Mouse (Mus musculus) adrenal gland, postnatal 14 days (tissue): Measurements from ENCODE around the gene Psg26. TPM values are rescaled to one million over a fixed set of nuclear protein-coding genes. Genes with fewer than 3 reads are reported as not detected.
"Not testable (repeated sequence)": the region's sequence is repeated elsewhere in the genome, so short reads cannot be mapped to it uniquely, and the experiment has no call there.

Experiments
- DNase-seq: peaks from one replicate; pipeline ENCODE4 v3.0.0; 2021; ENCODE audit warnings: mixed read lengths
- long read RNA-seq, 2 experiments: library from polyadenylated mRNA; stranded (forward); transcript quantifications; one replicate each; pipeline ENCODE4 v2.0.0; 2021
- total RNA-seq: library from RNA; stranded (reverse); gene quantifications from 2 replicates; pipeline ENCODE4 v1.2.3, GENCODE M21; 2021

Gene Psg26
- total RNA-seq: not detected in 2 replicates
- long read RNA-seq, experiment 1: 0 reads
- long read RNA-seq, experiment 2: 0 reads

GRCm38 (mm10) chr7:18484077-18484476, at the start of gene Psg26:
Gene Psg26 (minus strand): TSS chr7:18484177.
- no peak for DNase-seq

GRCm38 (mm10) chr7:18533420-18533819, 49.4 kb upstream of the Psg26 start:
- no peak for DNase-seq

GRCm38 (mm10) chr7:18532169-18532568, 48.2 kb upstream of the Psg26 start, which contains the start of gene Psg25:
Gene Psg25 (minus strand): TSS chr7:18532269.
- no peak for DNase-seq

- no peak for DNase-seq
These were observed 40.7 kb upstream of the Psg26 start for GRCm38 (mm10) chr7:18524668-18525067.

- DNase-seq: not testable (repeated sequence)
These were observed 28.9 kb upstream of the Psg26 start for GRCm38 (mm10) chr7:18512848-18513247.

- DNase-seq: not testable (repeated sequence)
These were observed 28.4 kb upstream of the Psg26 start for GRCm38 (mm10) chr7:18512417-18512816.

GRCm38 (mm10) chr7:18511479-18511878, 27.5 kb upstream of the Psg26 start:
- peak; percentile 6 for DNase-seq

GRCm38 (mm10) chr7:18431941-18432340, 52.0 kb downstream of the Psg26 start, which contains the start of gene Psg28:
Gene Psg28 (minus strand): TSS chr7:18432041.
- DNase-seq: not testable (repeated sequence)

Other genes starting within 250 kb of the Psg26 start
- not detected in 2 replicates for gene Mill1, start 238.8 kb downstream of the Psg26 start, total RNA-seq
- gene Psg18, start 129.2 kb downstream of the Psg26 start, total RNA-seq: not detected in 2 replicates
- gene Psg28, start 52.1 kb downstream of the Psg26 start, total RNA-seq: not detected in 2 replicates
- not detected in 2 replicates for gene Psg25, start 48.1 kb upstream of the Psg26 start, total RNA-seq
- gene Psg27, start 83.1 kb upstream of the Psg26 start, total RNA-seq: not detected in 2 replicates
- not detected in 2 replicates for gene Psg23, start 132.3 kb upstream of the Psg26 start, total RNA-seq
- not detected in 2 replicates for gene Psg21, start 172.5 kb upstream of the Psg26 start, total RNA-seq
- not detected in 2 replicates for gene Psg20, start 202.0 kb upstream of the Psg26 start, total RNA-seq
- gene Psg22, start 233.9 kb upstream of the Psg26 start, total RNA-seq: not detected in 2 replicates